Comparison of ENCODE assay signal across 17 mouse cellular contexts in the genomic region with DNA sequence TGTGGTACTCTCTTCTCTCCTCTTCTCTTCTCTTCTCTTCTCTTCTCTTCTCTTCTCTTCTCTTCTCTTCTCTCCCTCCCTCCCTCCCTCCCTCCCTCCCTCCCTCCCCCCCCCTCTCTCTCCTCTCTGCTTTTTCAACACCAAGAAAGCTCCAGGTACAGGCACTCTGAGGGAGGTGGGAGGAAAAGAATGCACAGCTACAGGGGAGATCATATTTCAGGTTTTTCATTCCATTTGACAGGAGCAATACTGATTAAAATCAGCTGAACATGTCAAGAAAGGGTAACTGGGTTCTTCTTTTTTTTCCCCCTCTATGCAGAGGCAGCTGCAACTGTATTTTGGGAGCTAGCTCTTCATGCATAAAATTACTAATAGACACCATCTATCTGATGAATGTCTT.
"Had no signal": no experiment of that assay in that cellular context is flagged by ENCODE, and none has a peak within 500 bp of the region (broad histone marks: within the 10 kb centered on the region; RNA-seq: fewer than 3 reads in every experiment).

No protein-coding gene starts in this region.

- H3K4me1 ChIP-seq: megakaryocyte, embryonic 14.5 days; midbrain, embryonic 13.5 days; midbrain, embryonic 15.5 days; neural tube, embryonic 12.5 days; stomach, embryonic 15.5 days had no signal

- ATAC-seq: lung, postnatal 0 days; midbrain, embryonic 13.5 days; midbrain, embryonic 15.5 days had no signal

- DNase-seq: lung, adult 2 months; lung, postnatal 14 days; lung, postnatal 36 days; right cerebral cortex, postnatal 14 days; thymus, adult 2 months; thymus, postnatal 25 days; thymus, postnatal 4 days had no signal

- H3K27me3 ChIP-seq: lung, embryonic 15.5 days; megakaryocyte, embryonic 14.5 days; midbrain, embryonic 13.5 days; midbrain, embryonic 15.5 days; neural tube, embryonic 12.5 days; stomach, embryonic 15.5 days had no signal

- H3K27ac ChIP-seq: lung, embryonic 15.5 days; macrophage; midbrain, embryonic 13.5 days; midbrain, embryonic 15.5 days; neural tube, embryonic 12.5 days; stomach, embryonic 15.5 days; stomach, postnatal 0 days had no signal

- H3K4me2 ChIP-seq: lung, embryonic 15.5 days; midbrain, embryonic 11.5 days; midbrain, embryonic 13.5 days; midbrain, embryonic 15.5 days; neural tube, embryonic 12.5 days; stomach, embryonic 15.5 days had no signal

- H3K36me3 ChIP-seq: lung, embryonic 15.5 days; midbrain, embryonic 13.5 days; midbrain, embryonic 15.5 days; neural tube, embryonic 12.5 days; stomach, embryonic 15.5 days had no signal

- H3K9ac ChIP-seq: lung, embryonic 15.5 days; midbrain, embryonic 13.5 days; midbrain, embryonic 15.5 days; neural tube, embryonic 12.5 days; stomach, embryonic 15.5 days had no signal

- H3K9me3 ChIP-seq: lung, embryonic 15.5 days; midbrain, embryonic 13.5 days; midbrain, embryonic 15.5 days; neural tube, embryonic 12.5 days; stomach, embryonic 15.5 days had no signal

- H3K4me3 ChIP-seq: lung, embryonic 15.5 days; megakaryocyte, embryonic 14.5 days; midbrain, embryonic 13.5 days; midbrain, embryonic 15.5 days; neural tube, embryonic 12.5 days; stomach, embryonic 15.5 days had no signal
